Mouse (Mus musculus) midbrain, postnatal 0 days (tissue): ENCODE measurements around the gene Cadm4. TPM values are rescaled to one million over a fixed set of nuclear protein-coding genes. Genes with fewer than 3 reads are reported as not detected.

Experiments used
- ATAC-seq: fragments of 200-750 bp; cut with Nextera tagmentation; 2 replicates; pipeline ENCODE4 v1.8.0; 2017; ENCODE audit warnings: moderate number of reproducible peaks, mild to moderate bottlenecking, moderate TSS enrichment, moderate library complexity; ENCODE audit not compliant: low FRiP score
- DNase-seq: peaks from one replicate; pipeline ENCODE4 v3.0.0-alpha.2; 2015; ENCODE audit warnings: low spot score
- H3K27ac ChIP-seq: fragments of 300-500 bp; sonication (generic); 2 replicates; pipeline ENCODE4 v1.5.1; 2014; ENCODE audit warnings: low read depth, mild to moderate bottlenecking, low read length, mixed read lengths
- H3K27me3 ChIP-seq: fragments of 300-500 bp; sonication (generic); 2 replicates; pipeline ENCODE4 v1.6.1; 2014; ENCODE audit warnings: low read length, control low read depth, mixed read lengths; ENCODE audit not compliant: insufficient read depth
- H3K36me3 ChIP-seq: fragments of 300-500 bp; sonication (generic); 2 replicates; pipeline ENCODE4 v1.6.1; 2014; ENCODE audit warnings: low read length, control low read depth, mixed read lengths; ENCODE audit not compliant: insufficient read depth
- H3K4me1 ChIP-seq: fragments of 300-500 bp; sonication (generic); 2 replicates; pipeline ENCODE4 v1.6.1; 2014; ENCODE audit warnings: mild to moderate bottlenecking, control low read depth, antibody characterized with exemption, low read length, mixed read lengths; ENCODE audit not compliant: insufficient read depth
- H3K4me2 ChIP-seq: fragments of 300-500 bp; sonication (generic); 2 replicates; pipeline ENCODE4 v1.6.1; 2014; ENCODE audit warnings: low read depth, mild to moderate bottlenecking, low read length, mixed read lengths; ENCODE audit not compliant: poor library complexity, severe bottlenecking
- H3K4me3 ChIP-seq: fragments of 300-500 bp; sonication (generic); 2 replicates; pipeline ENCODE4 v1.5.1; 2014; ENCODE audit warnings: low read depth, mild to moderate bottlenecking, low read length, moderate library complexity
- H3K9ac ChIP-seq: fragments of 300-500 bp; sonication (generic); replicated peaks from 2 replicates; pipeline ENCODE4 v1.6.1; 2014; ENCODE audit warnings: mild to moderate bottlenecking, low read length, moderate library complexity, mixed read lengths; ENCODE audit not compliant: poor library complexity, severe bottlenecking
- H3K9me3 ChIP-seq: fragments of 300-500 bp; sonication (generic); 2 replicates; pipeline ENCODE4 v1.6.1; 2016; ENCODE audit warnings: low read length, control low read depth
- CTCF ChIP-seq: IDR thresholded peaks from 2 replicates; pipeline ENCODE4 v1.5.1; 2016; ENCODE audit warnings: antibody characterized with exemption, mild to moderate bottlenecking
- WGBS: fragments of 180-500 bp; shearing (Covaris S2); extraction: QIAGEN DNeasy Blood & Tissue Kit; methylation state at CpG from one replicate; pipeline ENCODE4 v1.1.7; 2014; 5-methylcytosine and 5-hydroxymethylcytosine counted together
- polyA plus RNA-seq: library from polyadenylated mRNA; unstranded; fragments of >200 nt; fragmentation: Nextera tagmentation; extraction: Ambion mirVana; gene quantifications from 2 replicates; pipeline ENCODE4 v1.2.1, GENCODE M21; 2015
- total RNA-seq: library from RNA; depleted of rRNA; stranded (reverse); fragments of >200 nt; gene quantifications from 2 replicates; pipeline ENCODE4 v1.2.3, GENCODE M21; 2014

The Cadm4 gene
- total and polyA plus RNA-seq, 2 experiments from 2014 or later, result 88.1 to 354 TPM

DNA sequence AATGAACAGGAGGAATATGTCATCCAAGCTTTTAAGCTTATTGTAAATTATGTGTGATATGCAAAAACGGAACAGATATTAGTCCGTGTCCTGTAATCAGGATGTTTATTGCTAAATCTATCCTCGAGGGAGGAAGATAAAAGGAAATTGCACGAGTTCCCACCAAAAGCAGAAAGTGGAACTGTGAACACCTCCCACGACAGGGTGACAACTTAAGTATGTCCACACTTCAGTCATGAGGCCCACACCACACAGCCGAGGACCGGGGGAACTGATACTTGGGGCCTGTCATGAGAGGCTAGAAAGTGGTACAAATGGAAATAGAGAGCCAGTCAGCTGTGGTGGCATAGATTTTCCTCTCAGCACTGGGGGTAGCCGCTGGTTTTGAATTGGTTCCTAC, 39.5 kb upstream of the Cadm4 start:
- H3K4me3 ChIP-seq, result no peak overlapping the region
- H3K4me1 ChIP-seq, result no peaks in the 10 kb centered on the region
- ATAC-seq (no peak), DNase-seq (no peak)
- no peaks in the 10 kb centered on the region for H3K36me3 ChIP-seq
- no peak overlapping the region for H3K4me2 ChIP-seq
- H3K27ac ChIP-seq, result no peak overlapping the region
- TF ChIP-seq CTCF, result no peak
- no peaks in the 10 kb centered on the region for H3K27me3 ChIP-seq
- H3K9me3 ChIP-seq, result no peaks in the 10 kb centered on the region
- 77% methylated on average over 8 of the region's 8 CpGs for WGBS
- no peak overlapping the region for H3K9ac ChIP-seq

DNA sequence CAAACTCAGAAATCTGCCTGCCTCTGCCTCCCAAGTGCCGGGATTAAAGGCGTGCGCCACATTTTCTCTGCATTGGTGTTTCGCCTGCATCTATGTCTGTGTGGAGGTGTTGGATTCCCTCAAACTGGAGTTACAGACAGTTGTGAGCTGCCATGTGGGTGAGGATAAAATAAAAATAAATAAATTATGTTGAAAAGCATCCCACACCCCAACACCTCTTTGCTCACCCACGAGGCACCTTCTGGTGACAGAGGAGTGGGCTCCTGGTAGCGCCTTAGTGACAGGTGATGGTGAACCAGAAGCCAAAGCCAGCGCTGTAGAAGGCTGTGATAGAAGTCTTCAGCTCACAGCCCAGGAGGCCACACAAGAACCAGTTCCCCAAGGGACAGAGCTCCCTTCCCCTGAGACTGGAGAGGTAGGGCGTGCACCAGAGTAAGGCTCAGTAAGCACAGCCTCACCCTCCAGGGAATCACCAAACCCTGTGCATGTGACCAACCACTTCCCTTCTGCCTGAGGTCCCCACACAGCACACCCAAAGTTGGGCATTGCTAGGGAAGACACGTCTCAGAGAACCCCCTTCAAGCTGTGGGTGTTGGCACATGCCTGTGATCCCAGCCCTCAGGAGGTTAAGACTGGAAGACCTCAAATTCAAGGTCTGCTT, 36.4 kb upstream of the Cadm4 start:
- Histone ChIP-seq H3K4me1 (no peaks in the 10 kb centered on the region), H3K9me3 (no peaks in the 10 kb centered on the region), H3K9ac (no peak overlapping the region), H3K4me3 (no peak overlapping the region), H3K27ac (no peak overlapping the region), H3K4me2 (no peak overlapping the region), H3K27me3 (no peaks in the 10 kb centered on the region), H3K36me3 (no peaks in the 10 kb centered on the region)
- DNase-seq (no peak), ATAC-seq (no peak)
- no peak for TF ChIP-seq CTCF
- WGBS, result 93% methylated on average over 9 of the region's 9 CpGs

DNA sequence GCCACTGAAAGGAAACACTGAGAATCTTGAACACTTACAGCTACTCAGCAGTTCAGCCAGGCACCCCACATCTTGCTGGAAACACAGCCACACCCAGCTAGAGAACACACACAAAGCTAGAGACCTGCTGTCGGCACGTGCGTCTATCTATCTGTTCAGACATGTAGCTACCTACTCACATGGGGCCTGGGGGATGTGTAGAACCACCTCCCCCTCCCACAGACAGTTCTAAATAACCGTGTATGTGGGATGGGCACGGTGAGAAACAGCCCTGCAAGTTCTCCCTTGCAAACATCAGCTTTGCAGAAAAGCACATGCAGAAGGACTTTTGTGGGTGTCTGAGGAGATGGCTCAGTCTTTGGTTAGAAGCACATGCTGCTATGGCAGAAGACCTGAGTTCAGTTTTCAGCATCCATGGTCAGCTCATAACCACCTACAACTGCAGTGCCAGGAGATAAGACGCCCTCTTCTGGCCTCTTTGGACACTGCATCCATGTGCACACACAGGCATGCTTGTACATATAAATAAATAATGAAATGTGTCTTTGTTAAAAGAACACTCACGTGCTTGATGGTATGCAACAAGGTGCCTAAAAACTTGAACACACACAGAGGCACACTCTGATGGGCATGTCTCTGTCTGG, 35.0 kb upstream of the Cadm4 start:
- Histone ChIP-seq H3K27ac (no peak overlapping the region), H3K9ac (no peak overlapping the region), H3K4me1 (no peaks in the 10 kb centered on the region), H3K4me2 (no peak overlapping the region), H3K27me3 (no peaks in the 10 kb centered on the region), H3K9me3 (no peaks in the 10 kb centered on the region), H3K36me3 (no peaks in the 10 kb centered on the region), H3K4me3 (no peak overlapping the region)
- no peak for DNase-seq
- 76% methylated on average over 7 of the region's 7 CpGs for WGBS
- ATAC-seq, result no peak
- TF ChIP-seq CTCF, result peak; percentile 26; the same call in 1 of the 2 replicates

DNA sequence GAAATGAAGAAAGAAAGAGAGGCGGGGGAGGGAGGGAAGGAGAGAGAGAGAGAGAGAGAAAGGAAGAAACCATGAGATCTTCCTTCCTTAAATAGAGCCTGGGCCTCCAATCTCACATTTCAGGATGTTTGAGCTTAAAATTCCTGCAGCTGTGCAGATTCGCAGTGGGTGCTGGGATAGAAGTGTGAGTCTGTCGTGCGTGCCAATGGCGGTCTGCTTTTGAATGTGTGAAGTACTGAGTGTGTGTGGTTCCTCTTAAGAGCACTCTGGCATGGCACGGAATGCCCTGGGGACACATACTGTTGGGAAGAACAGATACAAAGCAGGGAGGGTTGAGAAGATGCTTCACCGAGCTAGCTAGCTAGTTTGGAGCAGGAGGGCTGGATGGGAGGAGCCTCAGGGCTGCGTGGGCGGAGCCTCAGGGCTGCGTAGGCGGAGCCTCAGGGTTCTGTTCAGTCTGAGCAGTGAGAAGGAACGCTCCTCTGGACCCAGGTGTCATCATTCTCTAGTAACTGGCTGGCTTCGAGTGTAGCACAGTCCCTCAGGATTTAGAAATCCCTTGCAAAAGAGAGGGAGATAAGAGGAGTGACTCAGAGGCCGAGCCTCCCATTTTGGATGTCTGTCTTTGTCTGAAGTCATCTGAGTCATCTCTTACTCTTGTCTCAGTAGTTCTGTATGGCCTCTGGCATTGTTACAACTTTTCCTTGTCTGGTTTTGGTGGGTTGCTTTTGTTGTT, 32.9 kb upstream of the Cadm4 start:
- Histone ChIP-seq H3K4me3 (no peak overlapping the region), H3K27ac (no peak overlapping the region), H3K4me2 (no peak overlapping the region), H3K9me3 (no peaks in the 10 kb centered on the region), H3K27me3 (no peaks in the 10 kb centered on the region), H3K4me1 (no peaks in the 10 kb centered on the region), H3K36me3 (no peaks in the 10 kb centered on the region), H3K9ac (no peak overlapping the region)
- ATAC-seq (no peak), DNase-seq (no peak)
- WGBS, result 62% methylated on average over 14 of the region's 14 CpGs
- TF ChIP-seq CTCF, result no peak

DNA sequence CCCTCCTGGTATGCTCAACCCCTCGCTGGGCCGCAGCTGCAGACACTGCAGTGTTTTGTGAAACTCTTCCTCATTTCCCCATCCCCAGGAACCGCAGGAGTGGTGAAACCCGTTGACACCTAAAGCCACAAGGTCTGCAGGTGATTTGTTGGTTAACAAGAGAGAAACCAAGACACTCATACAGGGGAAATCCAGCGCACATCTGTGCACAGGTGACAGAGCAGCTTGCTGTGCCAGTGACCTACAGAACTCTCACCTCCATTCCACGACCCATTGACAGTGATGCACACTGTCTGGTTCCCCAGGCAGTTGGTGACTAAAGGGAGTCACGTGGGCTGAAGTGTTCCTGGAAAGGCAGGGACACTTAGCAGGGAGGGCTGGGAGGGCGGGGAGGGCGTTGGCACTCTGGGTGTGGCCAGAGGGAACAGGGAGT, 31.2 kb upstream of the Cadm4 start:
- no peaks in the 10 kb centered on the region for H3K27me3 ChIP-seq
- TF ChIP-seq CTCF, result no peak
- H3K9me3 ChIP-seq, result no peaks in the 10 kb centered on the region
- H3K4me2 ChIP-seq, result no peak overlapping the region
- DNase-seq (no peak), ATAC-seq (no peak)
- H3K9ac ChIP-seq, result no peak overlapping the region
- WGBS, result 68% methylated on average over 9 of the region's 9 CpGs
- no peak overlapping the region for H3K27ac ChIP-seq
- H3K36me3 ChIP-seq, result no peaks in the 10 kb centered on the region
- H3K4me3 ChIP-seq, result no peak overlapping the region
- H3K4me1 ChIP-seq, result no peaks in the 10 kb centered on the region

DNA sequence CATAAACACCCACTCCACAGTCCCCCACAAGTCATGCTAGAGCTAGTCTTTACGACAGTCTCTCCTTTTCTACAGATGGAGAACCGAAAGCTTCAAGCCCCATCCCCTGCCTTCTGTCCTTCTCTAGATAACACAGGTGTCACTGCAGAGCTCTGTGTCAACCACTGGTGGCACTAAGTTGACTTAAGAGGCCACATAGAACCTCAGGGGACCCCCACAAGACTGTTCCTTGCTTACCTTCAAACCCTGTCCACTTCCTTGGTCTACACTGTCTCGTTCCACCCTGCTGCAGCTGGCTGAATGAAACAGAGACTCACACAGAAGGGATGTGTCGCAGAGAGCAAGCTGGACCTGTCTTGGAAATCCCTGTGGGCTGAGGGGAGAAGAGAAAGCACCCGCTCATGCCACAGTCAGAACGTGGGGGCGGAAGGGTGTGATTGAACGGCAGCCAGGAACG, 29.9 kb upstream of the Cadm4 start, which contains the start of gene Irgc1:
Irgc1 (minus strand) TSS at position 443 of the 457 bp plus-strand sequence.
- DNase-seq (no peak), ATAC-seq (no peak)
- Histone ChIP-seq H3K36me3 (no peaks in the 10 kb centered on the region), H3K4me3 (no peak within 1 kb of the TSS), H3K27ac (no peak within 1 kb of the TSS), H3K9me3 (no peaks in the 10 kb centered on the region), H3K9ac (no peak within 1 kb of the TSS), H3K27me3 (no peaks in the 10 kb centered on the region), H3K4me2 (no peak within 1 kb of the TSS), H3K4me1 (no peaks in the 10 kb centered on the region)
- TF ChIP-seq CTCF, result no peak
- 88% methylated on average over 9 of the region's 9 CpGs for WGBS
